7 mouse cellular contexts compared by ENCODE assay signal in genomic region chr3:96593790-96594560, GRCm38 (mm10). TPM values are rescaled to one million over a fixed set of nuclear protein-coding genes. Genes with fewer than 3 reads are reported as not detected.
DNase-seq lines count a peak whose midpoint lies in the region; ATAC-seq and TF ChIP-seq lines count a peak whose summit lies in the region.

Gene Polr3gl, minus strand, starts transcription at chr3:96594181.

- peaks cover 10% of the 10 kb centered on the region for H3K27me3 ChIP-seq in embryonic facial prominence, embryonic 11.5 days (ENCODE audit: control insufficient read depth, insufficient read depth, low read length)
- peaks cover 34% of the 10 kb centered on the region for H3K27me3 ChIP-seq in limb, embryonic 12.5 days
- peaks cover 3% of the 10 kb centered on the region; the same call in 1 of the 2 replicates for H3K27me3 ChIP-seq in midbrain, embryonic 15.5 days (replicated peaks)
- peaks cover 26% of the 10 kb centered on the region for H3K27me3 ChIP-seq in spleen, adult 2 months (ENCODE audit: control insufficient read depth, insufficient read depth, low read length)

- DNase-seq in adrenal gland, postnatal 14 days, result peak; percentile 97
- DNase-seq in embryonic facial prominence, embryonic 11.5 days (ENCODE audit: low spot score), result peak; percentile 95
- peak; percentile 100 for DNase-seq in heart, adult 11 months
- peak; percentile 96 for DNase-seq in kidney, adult 18-20 months
- peak; percentile 86 to 96 for DNase-seq in spleen, adult 2 months (ENCODE audit: low read depth in 1 of 2, low spot score in 2 of 2)

- peak; percentile 76 for ATAC-seq in embryonic facial prominence, embryonic 11.5 days (replicated peaks; ENCODE audit: insufficient number of reproducible peaks, low FRiP score, low TSS enrichment, low read depth)
- peak; percentile 84 for ATAC-seq in limb, embryonic 12.5 days (ENCODE audit: insufficient number of reproducible peaks, insufficient read depth, low FRiP score, low TSS enrichment, low read depth)
- ATAC-seq in midbrain, embryonic 15.5 days (replicated peaks), result peak; percentile 86

- H3K4me2 ChIP-seq in embryonic facial prominence, embryonic 11.5 days (ENCODE audit: low read depth, low read length), result peak within 1 kb of the TSS; percentile 65
- peak within 1 kb of the TSS; percentile 78 for H3K4me2 ChIP-seq in limb, embryonic 12.5 days
- peak within 1 kb of the TSS; percentile 82 for H3K4me2 ChIP-seq in midbrain, embryonic 15.5 days

- under 1% methylated on average over 38 of the region's 38 CpGs for WGBS in embryonic facial prominence, embryonic 11.5 days
- under 1% methylated on average over 36 of the region's 38 CpGs for WGBS in limb, embryonic 12.5 days
- WGBS in midbrain, embryonic 15.5 days, result under 1% methylated on average over 34 of the region's 38 CpGs
- WGBS in spleen, adult 2 months, result under 1% methylated on average over 36 of the region's 38 CpGs

- no peaks in the 10 kb centered on the region for H3K36me3 ChIP-seq in embryonic facial prominence, embryonic 11.5 days (replicated peaks; ENCODE audit: control insufficient read depth, insufficient read depth, low read depth, low read length)
- H3K36me3 ChIP-seq in limb, embryonic 12.5 days, result no peaks in the 10 kb centered on the region
- no peaks in the 10 kb centered on the region for H3K36me3 ChIP-seq in midbrain, embryonic 15.5 days (replicated peaks)
- no peaks in the 10 kb centered on the region for H3K36me3 ChIP-seq in spleen, adult 2 months (ENCODE audit: control insufficient read depth, insufficient read depth, low read length)

- H3K27ac ChIP-seq in embryonic facial prominence, embryonic 11.5 days (replicated peaks; ENCODE audit: low read depth, low read length), result peak within 1 kb of the TSS; percentile 70; the same call in 1 of the 2 replicates
- peak within 1 kb of the TSS; percentile 85 for H3K27ac ChIP-seq in limb, embryonic 12.5 days
- H3K27ac ChIP-seq in midbrain, embryonic 15.5 days, result peak within 1 kb of the TSS; percentile 84
- peak within 1 kb of the TSS; percentile 89 for H3K27ac ChIP-seq in spleen, adult 2 months (ENCODE audit: insufficient read depth, low read length)

- H3K4me1 ChIP-seq in embryonic facial prominence, embryonic 11.5 days (ENCODE audit: control insufficient read depth, insufficient read depth, low read length), result peaks cover 6% of the 10 kb centered on the region
- peaks cover 46% of the 10 kb centered on the region for H3K4me1 ChIP-seq in limb, embryonic 12.5 days (replicated peaks)
- peaks cover 49% of the 10 kb centered on the region for H3K4me1 ChIP-seq in midbrain, embryonic 15.5 days
- H3K4me1 ChIP-seq in spleen, adult 2 months (ENCODE audit: control insufficient read depth, insufficient read depth, insufficient read length), result peaks cover 19% of the 10 kb centered on the region

- peak within 1 kb of the TSS; percentile 61 for H3K4me3 ChIP-seq in embryonic facial prominence, embryonic 11.5 days (ENCODE audit: low read depth, low read length)
- H3K4me3 ChIP-seq in limb, embryonic 12.5 days (replicated peaks), result peak within 1 kb of the TSS; percentile 62
- H3K4me3 ChIP-seq in midbrain, embryonic 15.5 days, result peak within 1 kb of the TSS; percentile 68
- H3K4me3 ChIP-seq in spleen, adult 2 months (ENCODE audit: extremely low read depth, insufficient read depth, insufficient read length), result peak within 1 kb of the TSS; percentile 77

- TF ChIP-seq CTCF in spleen, adult 2 months (IDR thresholded peaks at IDR 0.05; ENCODE audit: extremely low read depth, insufficient read depth, insufficient read length, insufficient replicate concordance), result no peak

- no peaks in the 10 kb centered on the region for H3K9me3 ChIP-seq in embryonic facial prominence, embryonic 11.5 days (replicated peaks; ENCODE audit: control insufficient read depth, low read length)
- no peaks in the 10 kb centered on the region for H3K9me3 ChIP-seq in limb, embryonic 12.5 days
- no peaks in the 10 kb centered on the region for H3K9me3 ChIP-seq in midbrain, embryonic 15.5 days

- H3K9ac ChIP-seq in embryonic facial prominence, embryonic 11.5 days (replicated peaks; ENCODE audit: low read length), result peak within 1 kb of the TSS; percentile 69
- peak within 1 kb of the TSS; percentile 74 for H3K9ac ChIP-seq in limb, embryonic 12.5 days (replicated peaks)
- peak within 1 kb of the TSS; percentile 63 for H3K9ac ChIP-seq in midbrain, embryonic 15.5 days

- TF ChIP-seq POLR2A in spleen, adult 2 months (IDR thresholded peaks at IDR 0.05; ENCODE audit: low read depth, low read length), result peak; percentile 42

RNA-seq across cellular contexts. Expression of gene Polr3gl, which starts in this region (rescaled TPM):
- total RNA-seq in adrenal gland, postnatal 14 days (2021), result 35.0 and 36.1 TPM in 2 replicates
- 13.2 and 14.2 TPM in 2 replicates for polyA plus RNA-seq in embryonic facial prominence, embryonic 11.5 days (2014; fragmentation: Nextera tagmentation; extraction: Ambion mirVana)
- 48.5 and 50.4 TPM in 2 replicates for polyA plus RNA-seq in limb, embryonic 12.5 days (2016; fragmentation: Nextera tagmentation; extraction: Ambion mirVana)
- 35.7 and 36.9 TPM in 2 replicates for polyA plus RNA-seq in midbrain, embryonic 15.5 days (2015; fragmentation: Nextera tagmentation; extraction: Ambion mirVana)
- 9.2 and 10.7 TPM in 2 replicates for polyA plus RNA-seq in spleen, adult 2 months (2012; rRNA removed)

Comparison
In these comparisons a context has a peak if more than half of its experiments do, and no peak if none do; other contexts are left out.
1. Peak in every context shown above with its lines: DNase-seq, ATAC-seq, H3K4me3 ChIP-seq and H3K27ac ChIP-seq.